Mouse (Mus musculus): ENCODE data around the gene Acvr1b. TPM values are rescaled to one million over a fixed set of nuclear protein-coding genes. Genes with fewer than 3 reads are reported as not detected.

Acvr1b gene
- total RNA-seq, 2 experiments from 2014 or later, result 71.3 to 79.6 TPM

DNA sequence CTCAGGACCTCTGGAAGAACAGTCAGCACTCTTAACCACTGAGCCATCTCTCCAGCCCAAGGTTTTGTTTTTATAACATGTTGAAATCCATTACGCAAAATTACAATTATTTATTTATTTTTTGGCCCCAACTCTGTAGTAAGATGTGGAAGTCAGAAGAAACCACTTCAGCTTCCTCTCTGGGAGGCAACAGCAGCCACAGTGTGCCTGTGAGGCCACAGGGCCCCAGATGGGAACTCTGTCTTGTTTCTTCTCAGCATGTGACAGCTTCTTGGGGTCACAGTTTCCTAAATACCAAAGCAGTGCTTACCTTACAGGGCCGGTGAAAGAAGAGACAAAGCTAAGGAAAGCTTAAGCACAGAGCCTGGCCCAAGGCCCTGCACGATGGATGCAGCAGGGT lies 70.1 kb downstream of the Acvr1b start:
- DNase-seq (ENCODE audit: low spot score in 2 of 2), result no peak

DNA sequence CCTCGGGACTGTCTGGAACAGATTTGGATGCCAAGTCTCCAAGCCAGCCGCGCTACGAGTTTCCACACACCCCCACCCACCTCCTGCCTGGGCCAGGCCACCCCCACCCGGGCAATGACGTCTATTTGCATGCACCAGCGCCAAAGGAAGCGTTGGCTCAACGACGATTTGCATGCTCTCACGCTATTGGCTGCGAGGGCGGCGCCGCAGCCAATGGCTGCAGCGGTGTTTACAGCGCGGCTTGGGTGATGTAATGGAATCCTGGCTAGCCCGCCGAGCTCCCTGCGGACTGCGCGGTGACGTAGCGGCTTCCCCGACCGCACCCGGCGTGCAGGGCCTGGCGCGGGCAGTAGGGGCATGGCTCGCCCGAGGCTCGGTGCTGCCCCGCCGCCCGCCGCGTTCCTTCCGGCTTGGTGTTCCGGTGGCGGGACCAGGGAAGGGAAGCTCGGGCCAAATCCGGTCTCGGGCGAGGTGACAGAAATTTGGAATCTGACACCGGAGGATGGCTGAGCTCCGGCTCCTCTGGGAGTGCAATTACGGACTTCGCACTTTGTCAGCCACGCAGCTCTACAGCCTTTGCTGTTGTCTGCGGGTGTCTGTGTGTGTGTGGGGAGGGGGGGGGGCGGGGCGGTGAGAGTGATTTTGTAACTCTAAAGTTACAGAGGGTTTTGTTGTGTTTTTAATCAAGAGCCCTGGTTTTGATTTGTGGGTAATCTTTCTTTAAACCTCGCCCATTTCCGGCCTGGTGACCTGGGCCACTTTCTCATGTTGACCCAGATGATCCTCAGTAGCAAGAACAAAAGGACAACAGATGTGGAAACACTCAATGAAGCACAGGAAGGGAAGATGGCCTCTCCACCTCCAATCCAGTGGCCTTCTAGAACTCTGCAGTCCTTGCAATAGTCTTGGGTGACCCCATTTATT lies 72.6 kb downstream of the Acvr1b start:
- peak; percentile 92 to 97 for DNase-seq (ENCODE audit: low spot score in 2 of 2)

DNA sequence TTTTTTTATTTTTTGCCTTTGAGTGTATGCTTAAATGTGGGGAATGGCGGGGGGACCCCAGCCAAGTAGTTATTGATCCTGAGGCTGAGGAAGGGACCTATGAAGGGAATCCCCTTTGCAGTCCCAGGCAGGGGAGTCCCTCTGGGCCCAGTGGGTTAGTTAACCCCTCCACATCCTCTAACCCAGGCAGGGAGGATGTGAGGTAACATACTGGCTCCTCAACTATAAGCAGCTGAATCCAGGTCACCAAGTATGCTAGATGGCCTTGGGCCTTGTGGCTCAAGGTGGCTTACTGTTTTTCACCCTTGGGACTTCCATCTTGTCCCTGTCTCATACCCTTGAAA lies 73.3 kb downstream of the Acvr1b start:
- DNase-seq (ENCODE audit: low spot score in 2 of 2), result no peak

DNA sequence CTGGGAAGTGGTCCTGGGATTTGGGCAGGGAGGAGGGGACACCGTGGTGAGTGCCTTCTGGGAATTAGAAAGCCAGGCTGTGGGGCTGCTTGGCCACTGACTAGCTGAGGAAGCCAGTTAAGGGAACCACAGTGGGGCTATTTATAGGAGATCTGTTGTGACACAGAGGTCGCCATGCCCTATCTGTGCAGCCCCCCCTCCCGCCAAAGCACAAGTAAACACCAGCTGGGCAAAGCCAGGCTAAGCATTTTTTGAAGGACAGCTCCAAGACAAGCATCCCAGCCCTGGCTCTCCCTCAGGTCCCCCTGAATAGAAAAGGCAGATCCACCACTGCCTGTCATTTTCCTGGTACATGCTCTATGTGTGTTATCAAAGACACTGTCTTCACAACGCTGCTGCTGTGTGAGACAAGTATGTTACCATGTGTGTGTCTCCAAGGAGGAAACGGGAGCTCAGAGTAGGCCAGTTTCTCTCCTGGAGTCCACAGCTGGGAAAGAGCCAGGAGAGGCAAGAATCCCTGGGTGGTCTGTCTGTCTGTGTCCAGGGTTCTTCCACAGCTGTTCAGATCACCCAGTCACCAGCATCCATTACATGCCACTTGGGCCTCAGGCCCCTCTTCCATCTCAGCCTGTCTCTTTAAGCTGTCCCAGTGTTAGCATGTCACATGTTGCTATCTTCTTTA lies 74.3 kb downstream of the Acvr1b start:
- DNase-seq (ENCODE audit: low spot score in 2 of 2), result no peak

DNA sequence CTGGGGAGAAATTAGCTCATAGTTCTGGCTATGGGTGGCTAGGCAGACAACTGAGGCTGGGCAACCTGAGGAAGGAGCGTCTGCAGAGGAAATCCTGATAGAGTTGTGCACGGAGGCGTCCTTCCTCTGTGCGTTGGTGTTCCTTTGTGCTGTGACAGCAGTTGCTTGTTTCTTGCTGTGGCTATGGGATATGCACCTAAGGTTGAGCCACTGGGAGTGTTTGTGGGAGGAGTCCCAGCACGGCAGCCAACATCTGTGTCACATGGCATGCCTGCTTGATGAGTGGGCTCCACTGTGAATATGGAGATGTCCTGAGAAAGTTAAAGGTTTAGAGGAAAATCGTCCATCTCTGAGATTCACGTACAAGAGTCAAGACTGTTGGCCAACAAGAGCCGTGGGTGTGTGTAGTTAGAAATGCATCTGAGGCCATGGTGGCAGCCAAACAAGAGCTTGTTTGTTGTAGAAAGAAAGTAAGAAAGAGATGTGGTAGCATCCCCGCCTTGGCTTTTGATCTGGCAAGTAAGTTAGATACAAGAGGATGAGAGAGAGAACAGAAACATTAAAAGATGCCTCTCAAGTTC lies 76.4 kb downstream of the Acvr1b start:
- DNase-seq (ENCODE audit: low spot score in 2 of 2), result no peak

DNA sequence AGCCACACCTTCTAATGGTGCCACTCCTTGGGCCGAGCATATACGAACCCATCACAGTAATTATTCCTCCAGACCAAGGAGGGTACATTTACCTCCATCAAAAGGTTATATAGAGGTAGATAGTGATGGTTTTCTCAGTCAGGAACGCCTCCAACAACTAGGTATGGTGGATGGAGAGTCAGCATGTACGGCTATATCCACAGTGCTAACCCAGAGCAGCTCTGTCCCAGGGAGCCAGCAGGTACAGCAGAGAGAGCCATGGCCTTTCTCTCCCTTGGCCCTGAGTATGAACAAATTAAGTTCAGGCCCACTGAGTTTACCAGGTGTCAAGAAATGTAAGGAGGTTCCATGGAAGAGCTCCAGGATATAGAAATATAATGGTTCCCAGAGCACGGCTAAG lies 78.1 kb downstream of the Acvr1b start:
- no peak for DNase-seq (ENCODE audit: low spot score in 2 of 2)

DNA sequence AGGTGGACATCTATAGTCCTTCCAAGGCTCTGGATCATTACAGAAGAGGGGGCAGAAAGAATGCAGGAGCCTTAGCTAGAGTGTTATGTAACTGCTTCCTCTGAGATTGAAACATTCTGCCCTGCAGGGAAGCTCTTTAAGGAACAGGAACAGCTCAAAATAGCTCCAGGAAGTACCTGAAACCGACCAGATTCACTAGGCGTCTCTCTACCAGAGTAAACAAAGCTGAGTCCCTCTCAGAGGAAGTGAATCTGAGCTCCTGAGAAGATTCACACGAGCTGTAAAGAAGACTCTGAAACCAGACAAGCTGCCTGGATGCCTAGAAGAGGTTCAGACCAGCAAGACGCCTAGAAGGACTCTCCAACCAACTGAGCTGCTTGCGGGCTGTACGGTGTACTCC lies 78.7 kb downstream of the Acvr1b start:
- DNase-seq (ENCODE audit: low spot score in 2 of 2), result no peak

DNA sequence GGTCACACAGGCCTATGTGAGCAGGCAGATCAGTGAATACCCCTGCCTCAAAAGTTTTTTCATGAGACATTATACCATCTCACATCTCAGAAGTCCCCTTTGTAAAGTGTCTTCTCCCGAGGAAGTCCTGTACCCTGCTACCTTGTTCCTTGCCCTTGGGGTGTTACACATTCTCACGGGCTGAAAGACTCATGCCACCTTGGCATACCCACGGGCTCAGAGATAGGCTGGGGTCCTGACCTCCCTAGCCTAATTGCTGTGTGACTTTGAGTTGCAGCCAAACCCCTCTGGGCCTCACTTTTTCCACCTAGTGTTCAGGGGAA lies 79.7 kb downstream of the Acvr1b start:
- no peak for DNase-seq (ENCODE audit: low spot score in 2 of 2)

DNA sequence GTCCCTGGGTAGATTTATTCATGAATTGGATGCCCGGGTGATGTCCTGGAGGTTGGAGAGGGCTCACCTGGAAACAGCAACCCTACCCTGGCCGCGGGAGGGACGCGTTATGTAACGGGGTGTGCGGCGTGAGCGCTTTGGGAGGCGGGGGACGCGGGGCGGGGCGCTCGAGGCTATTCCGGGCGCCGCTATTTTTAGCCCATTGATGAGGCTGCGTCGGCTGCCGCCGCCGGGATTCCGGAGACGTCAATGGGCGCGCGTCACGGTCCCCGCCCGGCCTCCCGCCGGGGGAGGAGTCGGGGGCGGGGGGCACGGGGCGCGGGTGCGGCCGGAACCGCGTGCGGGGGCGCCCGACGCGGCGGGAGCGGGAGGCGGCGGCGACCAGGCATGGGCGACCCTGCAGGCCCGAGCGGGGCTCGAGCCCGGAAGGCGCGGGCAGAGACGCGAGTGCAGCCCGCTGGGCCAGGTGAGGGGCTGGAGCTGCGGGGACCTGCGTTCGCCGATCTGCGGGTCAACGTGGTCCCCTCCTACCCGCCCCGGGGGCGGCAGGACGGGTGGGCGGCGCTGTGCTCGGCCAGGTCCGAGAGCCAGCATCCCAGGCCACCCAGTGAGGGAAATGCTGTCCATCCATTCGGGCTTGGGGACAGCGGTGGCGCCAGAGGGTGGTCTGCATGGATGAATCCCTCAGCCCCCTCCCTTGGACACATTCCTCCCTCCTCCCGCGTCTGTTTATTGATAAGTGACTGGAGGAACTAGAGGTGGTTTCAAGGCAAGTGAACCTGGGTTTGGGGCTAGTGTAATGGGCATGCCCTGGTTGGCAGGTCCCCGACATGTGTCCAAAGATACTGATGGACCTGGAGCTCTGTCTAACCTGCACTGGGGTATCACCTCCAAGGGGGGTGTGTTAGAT lies 80.3 kb downstream of the Acvr1b start, which contains the start of gene Nr4a1:
TSS of gene Nr4a1 (plus strand) at position 384 of the 910 bp plus-strand sequence.
- peak in 1 of 2 experiments; percentile 66 for DNase-seq (ENCODE audit: low spot score in 2 of 2)

DNA sequence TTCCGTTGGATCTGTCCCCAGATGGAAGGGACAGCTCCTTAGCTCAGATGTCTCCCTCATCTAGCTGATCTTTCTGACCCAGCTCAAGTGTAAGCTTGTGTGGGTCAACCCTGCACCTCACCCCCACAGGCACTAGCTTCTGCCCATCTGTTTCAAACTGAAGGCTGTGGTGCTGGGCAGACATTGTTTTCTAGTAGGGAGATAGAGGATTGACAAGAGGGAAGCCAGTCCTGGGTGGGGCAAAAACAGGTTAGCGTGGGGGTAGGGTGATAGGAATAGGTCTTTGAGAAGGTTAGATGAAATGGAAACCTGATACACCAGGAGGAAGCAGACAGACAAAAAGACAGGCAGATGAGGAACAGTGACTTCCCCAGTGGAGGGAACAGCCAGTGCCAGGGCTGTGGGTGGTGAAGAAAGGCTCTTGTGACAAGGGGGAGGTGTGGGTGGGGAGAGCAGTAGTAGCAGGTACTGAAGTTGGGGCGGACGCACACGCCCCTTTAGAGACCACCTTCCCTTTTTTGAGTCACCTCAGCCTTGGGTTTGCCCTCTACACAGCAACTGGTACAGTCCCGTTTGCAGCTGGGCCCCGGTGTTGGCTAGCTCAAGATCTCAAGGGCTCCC lies 82.1 kb downstream of the Acvr1b start:
- no peak for DNase-seq (ENCODE audit: low spot score in 2 of 2)

DNA sequence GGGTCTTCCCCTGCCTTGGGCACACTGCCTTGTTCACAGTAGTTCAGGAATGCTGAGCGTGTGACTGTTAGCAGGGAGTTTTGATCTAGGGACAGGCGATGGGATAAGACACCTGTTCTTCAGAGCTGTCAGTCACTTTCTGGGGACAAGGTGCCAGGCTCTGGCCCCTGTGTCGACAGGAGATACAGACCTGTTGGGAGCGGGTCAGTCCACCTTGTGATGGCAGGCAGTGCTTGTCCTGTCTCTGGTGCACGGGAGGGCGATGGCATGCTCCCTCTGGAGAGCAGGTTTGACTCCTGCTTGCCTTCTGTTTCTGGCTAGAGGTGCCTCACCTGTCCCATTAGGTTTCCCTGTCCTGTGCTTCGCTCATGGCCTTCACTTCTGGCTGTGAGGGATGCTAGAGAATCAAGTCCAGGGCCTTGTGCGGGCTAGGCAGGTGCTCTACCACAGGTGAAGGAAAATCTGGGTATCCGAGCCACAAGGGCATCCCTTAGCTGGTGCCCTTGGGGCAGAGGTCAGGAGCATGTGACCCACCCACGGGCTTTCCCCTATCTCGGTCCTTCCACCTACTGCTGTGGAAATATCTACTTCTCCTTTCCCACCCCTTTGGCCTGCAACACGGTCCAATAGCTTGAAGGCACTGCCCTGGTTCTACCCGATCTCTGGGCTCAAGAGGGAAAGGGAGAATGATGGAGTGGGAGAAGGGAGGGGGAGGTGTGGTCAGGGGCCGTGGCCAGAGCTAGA lies 82.8 kb downstream of the Acvr1b start:
- DNase-seq (ENCODE audit: low spot score in 2 of 2), result no peak

DNA sequence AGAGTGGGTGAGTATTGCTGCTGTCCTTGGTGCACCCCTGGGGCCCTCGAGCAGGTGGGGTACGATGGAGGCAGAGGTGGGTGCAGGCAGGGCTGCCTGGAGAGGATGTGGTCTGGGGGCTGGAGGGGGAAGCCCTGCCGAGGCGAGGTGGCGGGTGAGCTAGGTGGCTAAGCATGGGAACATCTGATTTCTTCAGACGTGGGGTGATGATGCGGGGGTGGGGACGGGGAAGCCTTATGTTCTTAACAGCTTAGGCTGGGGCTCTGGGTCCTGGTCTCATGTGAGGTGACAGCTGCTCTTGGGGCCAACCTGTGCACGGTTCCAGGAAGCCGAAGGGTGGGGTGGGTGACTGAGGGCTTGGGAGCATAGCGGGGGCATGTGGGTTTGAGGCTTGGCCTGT lies 84.6 kb downstream of the Acvr1b start:
- no peak for DNase-seq (ENCODE audit: low spot score in 2 of 2)

DNA sequence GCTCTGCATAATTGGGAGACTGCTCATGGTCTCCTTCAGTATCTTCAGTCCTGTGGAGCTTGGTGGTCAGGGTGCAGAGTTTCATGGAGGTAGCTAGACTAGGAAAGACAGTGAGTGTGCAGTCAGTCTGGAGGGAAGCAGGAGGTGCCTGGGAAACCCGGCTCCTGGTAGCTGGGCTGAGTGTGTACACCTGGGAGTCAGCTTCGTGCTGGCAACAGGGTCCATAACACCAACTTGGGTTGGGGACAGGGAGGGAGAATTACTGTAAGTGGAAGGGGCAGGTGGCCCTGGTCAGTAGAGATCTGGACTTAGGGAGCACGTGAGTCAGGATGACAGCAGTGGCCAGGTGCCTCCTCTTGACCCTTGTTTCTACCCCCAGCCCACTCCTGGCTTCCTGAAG lies 86.1 kb downstream of the Acvr1b start:
- DNase-seq (ENCODE audit: low spot score in 2 of 2), result no peak

DNA sequence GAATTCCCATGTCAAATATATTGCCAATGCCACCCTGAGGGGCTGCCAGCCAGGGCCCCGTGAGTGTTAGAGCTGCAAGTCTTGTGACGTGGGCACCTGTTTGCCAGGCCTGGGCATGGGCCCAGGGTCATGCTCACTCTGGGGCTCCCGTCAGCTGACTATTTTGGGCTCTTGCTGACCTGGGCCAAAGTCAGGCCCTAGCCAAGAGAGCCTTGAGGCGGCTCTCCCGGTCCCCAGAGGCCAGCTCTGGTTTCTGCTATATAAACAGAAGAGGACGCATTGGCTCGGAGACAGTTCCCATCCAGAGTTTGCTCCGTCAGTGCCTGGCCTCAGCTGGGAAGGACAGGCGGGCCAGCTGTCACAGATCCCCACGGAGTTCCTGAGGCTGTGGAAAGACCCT lies 86.5 kb downstream of the Acvr1b start:
- no peak for DNase-seq (ENCODE audit: low spot score in 2 of 2)

DNA sequence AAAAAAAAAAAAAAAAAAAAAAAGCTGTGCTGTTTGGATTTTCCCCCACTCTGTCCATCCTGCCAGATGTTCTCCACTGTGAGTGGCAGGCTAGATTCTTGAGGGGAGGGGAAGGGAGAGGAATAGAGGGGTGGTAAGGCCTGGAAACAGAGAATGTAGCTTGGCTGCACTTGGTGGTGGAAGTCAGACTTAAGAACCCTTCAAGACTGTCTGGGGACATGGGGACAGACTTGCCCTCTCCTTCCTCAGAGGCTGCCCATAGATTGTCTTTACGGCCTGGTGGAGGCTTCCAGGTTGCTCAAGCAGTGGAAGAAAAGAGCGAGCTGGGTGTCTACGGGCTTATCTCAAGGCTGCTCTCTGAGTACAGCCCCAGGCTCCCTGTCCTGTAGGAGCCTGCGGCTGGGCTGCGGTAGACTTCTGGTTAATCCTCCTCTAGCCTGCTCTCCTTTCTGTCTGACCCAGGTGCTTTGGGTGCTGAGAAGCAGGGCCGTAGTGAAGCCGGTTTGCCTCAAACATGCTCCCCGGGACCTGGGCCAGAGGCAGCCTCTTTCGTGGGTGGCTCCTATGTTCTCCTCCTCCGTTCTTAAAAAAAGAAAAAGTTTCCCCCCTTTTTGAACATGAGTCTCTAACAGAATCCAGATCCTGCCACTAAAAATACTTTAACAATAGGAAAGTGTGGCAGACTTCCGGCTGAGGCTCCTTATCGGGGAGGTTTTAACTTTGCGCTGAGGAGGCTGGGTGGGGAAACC lies 87.2 kb downstream of the Acvr1b start:
- DNase-seq (ENCODE audit: low spot score in 2 of 2), result no peak

DNA sequence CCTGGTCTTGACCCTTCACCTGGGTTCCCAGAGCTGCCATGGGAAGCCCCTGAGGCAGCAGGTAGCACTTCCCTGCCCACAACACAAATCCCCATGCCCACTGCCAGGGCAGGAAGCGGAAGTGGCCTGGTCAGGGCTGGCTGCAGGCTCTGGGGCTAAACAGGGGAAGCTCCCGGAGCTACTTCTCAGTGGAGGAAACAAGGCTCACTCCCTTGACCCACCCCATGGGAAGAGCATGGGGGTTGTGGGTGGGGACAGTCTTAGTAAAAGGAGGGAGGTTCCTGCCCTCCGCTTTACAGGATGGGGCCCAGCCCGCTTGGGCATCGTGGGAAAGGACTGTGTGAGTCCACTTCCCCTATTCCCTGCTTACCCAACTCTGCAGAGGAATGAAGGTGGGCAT lies 88.6 kb downstream of the Acvr1b start:
- DNase-seq (ENCODE audit: low spot score in 2 of 2), result no peak
